8 mouse cellular contexts compared by ENCODE assay signal in the genomic region with DNA sequence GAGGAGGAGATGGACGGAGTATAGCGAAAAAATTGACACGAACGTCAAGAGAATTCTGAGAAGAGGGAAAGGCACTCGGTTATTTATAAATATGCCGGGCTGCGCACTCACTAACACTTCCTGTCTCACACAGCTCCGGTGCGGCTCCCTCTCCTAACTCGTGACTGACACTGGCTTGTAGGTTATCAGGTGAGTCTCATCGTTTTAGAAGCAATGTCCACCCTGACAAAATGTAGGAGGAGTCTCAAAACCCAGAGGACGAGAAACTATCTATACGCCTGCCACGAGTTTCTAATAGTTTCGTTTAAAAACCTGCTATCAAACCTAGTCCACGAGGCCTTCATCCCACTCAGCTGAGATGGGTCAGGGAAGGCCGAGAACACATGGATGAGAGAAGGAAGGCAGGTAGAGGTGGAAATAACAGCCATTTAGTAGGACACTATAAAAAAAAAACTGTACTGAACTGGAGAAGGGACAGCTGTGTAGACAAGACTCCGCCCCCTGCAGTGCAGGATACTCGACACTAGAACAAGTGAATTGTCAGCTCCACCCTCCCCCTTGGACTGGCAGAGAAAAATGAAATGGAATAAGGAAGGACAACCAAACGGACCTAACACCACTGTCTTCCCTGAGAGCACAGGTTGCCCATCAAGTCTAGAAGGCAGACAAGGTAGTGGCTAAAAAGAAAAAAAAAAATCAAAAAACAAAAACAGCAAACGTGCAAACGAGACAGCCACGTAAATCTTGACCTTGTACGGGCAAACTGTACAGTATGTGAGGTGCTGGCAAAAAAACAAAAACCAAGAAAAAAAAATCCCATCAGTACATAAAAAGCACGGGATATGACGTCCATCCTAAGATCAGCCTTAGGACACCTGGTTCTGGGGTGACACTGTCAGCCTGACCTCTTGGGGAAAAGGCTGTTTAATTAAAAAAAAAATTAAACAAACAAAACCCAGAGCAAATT. TPM values are rescaled to one million over a fixed set of nuclear protein-coding genes. Genes with fewer than 3 reads are reported as not detected.
DNase-seq lines count a peak whose midpoint lies in the region; ATAC-seq and TF ChIP-seq lines count a peak whose summit lies in the region.

No protein-coding gene starts in this region.

- 0 out of 2 replicates have a peak, but pooled peaks cover 3% of the 10 kb centered on the region for H3K4me1 ChIP-seq in kidney, postnatal 0 days (replicated peaks; ENCODE audit: insufficient read depth, low read length)

- intact Hi-C loops in gastrocnemius, postnatal 14 days (cut with DNase I; ENCODE audit: low total_unique reads), result no loop called here

- ATAC-seq in kidney, postnatal 0 days (replicated peaks; ENCODE audit: low FRiP score, low read depth), result no peak

- H3K27ac ChIP-seq in kidney, postnatal 0 days, result no peak overlapping the region

- H3K9ac ChIP-seq in kidney, postnatal 0 days (ENCODE audit: low read depth, low read length), result no peak overlapping the region

- H3K36me3 ChIP-seq in kidney, postnatal 0 days (ENCODE audit: insufficient read depth, low read length), result peaks cover 55% of the 10 kb centered on the region

- DNase-seq in cerebellum, adult 8-10 months, result peak; percentile 42
- DNase-seq in cerebellum, adult 11-12 months, result no peak
- DNase-seq in MN1 (ENCODE audit: low spot score), result peak; percentile 70
- peak; percentile 56 for DNase-seq in gastrocnemius, postnatal 14 days
- no peak for DNase-seq in kidney, postnatal 0 days (ENCODE audit: low spot score)
- peak; percentile 82 for DNase-seq in lung, postnatal 36 days
- DNase-seq in c-Kit-positive CD71-positive TER-119-positive erythroid progenitor cells, embryonic 14.5 days (ENCODE audit: low spot score), result no peak
- no peak for DNase-seq in retina, embryonic 14.5 days (ENCODE audit: low spot score)

- no peaks in the 10 kb centered on the region for H3K27me3 ChIP-seq in kidney, postnatal 0 days (ENCODE audit: insufficient read depth, low read length)

- no peaks in the 10 kb centered on the region for H3K9me3 ChIP-seq in kidney, postnatal 0 days (replicated peaks; ENCODE audit: low read length)

- TF ChIP-seq CTCF in kidney, postnatal 0 days (IDR thresholded peaks at IDR 0.05; ENCODE audit: low read depth), result no peak

- peak overlapping the region; percentile 79 for H3K4me2 ChIP-seq in kidney, postnatal 0 days (ENCODE audit: low read length)

- WGBS in kidney, postnatal 0 days, result 52% methylated on average over 26 of the region's 26 CpGs

- H3K4me3 ChIP-seq in kidney, postnatal 0 days (replicated peaks; ENCODE audit: low read depth, low read length), result peak overlapping the region; percentile 96

RNA-seq across cellular contexts. Expression of gene Slc38a2, which starts 3.8 kb away (rescaled TPM):
- total RNA-seq in gastrocnemius, postnatal 14 days (2021), result 100 to 1,000 TPM in 1 of 2 experiments, 10 to 100 TPM in 1; 73.6 to 103 TPM
- polyA plus RNA-seq in kidney, postnatal 0 days (2015; fragmentation: Nextera tagmentation; extraction: Ambion mirVana), result 111 and 113 TPM in 2 replicates

RNA-seq across cellular contexts. Expression of gene Slc38a1, which starts 53.0 kb away (rescaled TPM):
- 1 to 10 TPM; 3.1 to 4.1 TPM for total RNA-seq in gastrocnemius, postnatal 14 days (2021)
- 44.3 and 56.2 TPM in 2 replicates for polyA plus RNA-seq in kidney, postnatal 0 days (2015; fragmentation: Nextera tagmentation; extraction: Ambion mirVana)

Comparison
In these comparisons a context has a peak if more than half of its experiments do, and no peak if none do; other contexts are left out.
1. DNase-seq: peak in cerebellum, adult 8-10 months (single experiment), MN1 (single experiment), gastrocnemius, postnatal 14 days (single experiment) and lung, postnatal 36 days (single experiment); none in cerebellum, adult 11-12 months (single experiment), kidney, postnatal 0 days (single experiment), c-Kit-positive CD71-positive TER-119-positive erythroid progenitor cells, embryonic 14.5 days (single experiment) and retina, embryonic 14.5 days (single experiment).